Mouse (Mus musculus) heart, adult 8-10 months (tissue): ENCODE results near the gene Prdm10. TPM values are rescaled to one million over a fixed set of nuclear protein-coding genes. Genes with fewer than 3 reads are reported as not detected.

Experiments
- DNase-seq: peaks from one replicate; pipeline ENCODE4 v3.0.0; 2022; ENCODE audit warnings: low spot score
- total RNA-seq, 4 experiments: library from RNA; stranded (reverse); gene quantifications; 2 replicates each; pipeline ENCODE4 v1.2.4; 2022

Prdm10 gene
- total RNA-seq, 4 experiments from 2014 or later: 4.4 to 6.2 (median 5.2) TPM

GRCm38 (mm10) chr9:31354051-31354450 is 73.7 kb downstream of the Prdm10 start:
- DNase-seq: no peak

GRCm38 (mm10) chr9:31363698-31364609 is 83.6 kb downstream of the Prdm10 start:
- no peak for DNase-seq

DNA sequence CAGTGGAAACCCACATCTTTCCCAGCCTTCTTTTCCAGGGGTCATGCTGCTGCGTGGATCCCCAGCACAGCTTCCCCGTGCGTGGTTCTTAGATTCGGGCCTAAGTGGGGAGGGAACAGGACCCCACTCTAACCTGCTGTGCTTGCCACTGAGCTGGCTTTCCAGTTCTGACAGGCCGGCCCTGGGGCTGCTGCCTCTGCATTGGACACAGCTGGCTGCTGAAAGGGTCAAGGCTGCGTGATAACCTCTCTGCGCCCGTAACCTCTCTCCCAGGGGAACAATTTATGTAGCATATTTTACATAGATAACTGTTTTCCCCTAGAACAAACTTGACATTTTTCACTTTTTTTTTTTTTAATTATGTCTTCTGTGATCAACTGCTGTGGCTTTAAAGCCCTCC is 84.7 kb downstream of the Prdm10 start:
- DNase-seq: no peak

DNA sequence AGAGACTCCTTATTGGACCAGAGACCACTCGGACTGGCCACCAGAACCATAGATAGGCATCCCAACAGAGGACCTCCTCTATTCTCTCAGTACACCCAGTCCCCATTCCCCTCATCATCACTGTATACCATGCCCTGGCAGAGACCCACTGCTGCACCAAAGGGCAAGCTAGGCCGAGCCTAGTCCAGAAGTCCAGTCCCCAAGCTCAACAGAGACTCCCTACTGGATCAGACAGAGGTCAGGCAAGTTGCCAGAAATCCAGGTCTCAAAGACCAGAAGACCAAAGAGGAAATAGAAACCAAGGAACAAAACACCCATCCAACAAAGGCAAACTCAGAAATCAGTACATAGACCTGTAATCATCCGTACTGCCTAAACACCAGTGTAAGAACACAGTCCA is 91.4 kb downstream of the Prdm10 start:
- no peak for DNase-seq

DNA sequence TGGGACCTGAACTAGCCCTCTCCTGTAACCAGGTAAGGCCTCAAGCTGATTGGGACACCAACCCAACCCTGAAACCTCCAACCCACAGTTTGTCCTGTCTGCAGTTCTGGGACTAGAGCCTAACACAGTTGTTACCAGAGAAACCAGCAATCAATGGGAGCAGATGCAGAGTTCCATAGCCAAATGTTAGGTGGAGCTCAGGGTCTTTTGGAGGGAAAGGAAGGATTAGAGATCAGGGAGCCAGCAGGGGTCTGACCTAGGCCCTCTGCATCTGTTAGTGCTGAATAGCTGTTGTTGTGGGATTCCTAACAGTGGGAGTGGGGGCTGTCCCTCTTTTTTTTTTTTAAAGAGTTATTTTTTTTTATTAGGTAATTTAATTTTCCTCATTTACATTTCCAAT is 96.3 kb downstream of the Prdm10 start:
- DNase-seq: no peak

- DNase-seq: no peak
These were observed 104.6 kb downstream of the Prdm10 start for GRCm38 (mm10) chr9:31384786-31385499.

DNA sequence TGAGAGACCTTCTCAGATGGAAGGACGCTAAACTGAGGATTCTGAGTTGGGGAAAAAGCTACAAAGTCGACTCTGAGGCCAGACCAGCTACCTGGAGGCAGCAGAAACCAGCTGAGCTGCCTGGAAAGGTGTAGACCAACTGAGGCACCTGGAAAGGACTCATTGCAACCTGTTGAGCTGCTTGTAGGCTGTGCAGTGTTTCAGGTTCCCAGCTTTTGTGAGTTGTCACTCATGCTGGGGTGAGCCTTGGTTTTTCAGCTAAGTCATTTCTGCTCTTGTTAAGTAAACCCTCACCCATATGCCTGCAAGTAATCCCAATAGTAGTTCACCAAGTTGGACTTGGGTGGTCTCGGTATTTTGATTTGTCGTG is 105.1 kb downstream of the Prdm10 start:
- no peak for DNase-seq

DNA sequence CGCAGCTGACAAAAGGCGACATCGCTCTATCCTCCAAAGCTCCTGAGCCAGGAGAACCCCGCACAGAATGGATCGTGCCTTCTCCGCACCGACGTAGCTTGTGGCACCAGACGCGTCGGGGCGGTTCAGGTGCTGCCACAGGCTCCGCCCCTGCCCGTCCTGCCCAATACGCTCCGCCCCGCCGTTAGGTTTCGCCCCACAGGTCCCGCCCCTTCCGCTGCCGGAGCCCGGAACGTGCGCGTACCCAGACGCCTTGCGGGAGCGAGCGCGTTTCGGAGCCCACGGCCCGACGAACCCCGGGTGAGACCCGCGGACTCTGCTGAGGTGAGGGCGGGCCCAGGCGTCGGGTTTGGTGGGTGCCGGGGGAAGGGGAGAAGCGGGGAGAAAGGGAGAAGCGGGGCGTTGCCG is 105.6 kb downstream of the Prdm10 start, which contains the start of gene Nfrkb:
Gene Nfrkb (plus strand): TSS at position 246 of the 408 bp plus-strand sequence.
- peak; percentile 91 for DNase-seq

DNA sequence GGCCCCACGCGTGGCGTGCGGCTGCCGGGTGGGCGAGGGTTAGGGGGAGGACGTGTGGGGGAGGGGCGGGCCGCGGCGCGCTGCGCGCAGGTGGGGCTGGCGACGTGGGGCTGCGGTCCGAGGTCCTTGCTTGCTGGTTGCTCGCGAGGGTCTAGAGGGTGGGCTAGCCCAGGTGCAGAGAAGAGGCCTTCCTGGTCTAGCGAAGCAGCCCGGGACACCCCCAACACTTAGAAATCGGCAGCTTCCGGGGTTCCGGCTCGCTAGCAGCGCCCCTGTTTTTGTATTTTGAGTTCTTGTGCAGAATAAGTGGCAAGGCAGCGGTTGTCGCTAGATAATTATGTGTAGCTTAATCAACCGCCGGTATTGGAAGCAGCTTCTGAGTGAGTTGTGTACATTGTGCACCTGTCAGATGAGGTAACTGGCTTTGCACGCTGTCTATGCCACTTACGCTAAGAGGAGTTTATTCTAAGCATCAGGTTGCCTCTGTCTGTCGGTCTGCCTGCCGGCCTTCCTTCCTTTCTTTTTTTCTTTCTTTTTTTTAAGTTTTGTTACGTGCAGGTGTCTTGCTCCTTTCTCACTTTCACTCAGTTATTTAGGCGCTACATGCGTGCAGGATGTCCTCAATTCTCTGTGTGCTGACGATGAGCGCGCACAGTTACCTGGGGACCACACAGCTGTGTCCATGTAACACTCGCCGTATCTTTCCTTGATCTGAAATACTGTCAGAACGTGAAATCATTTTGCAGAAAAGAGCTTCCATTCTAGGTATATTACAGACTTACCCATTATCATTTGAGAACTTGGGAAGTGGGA is 106.2 kb downstream of the Prdm10 start:
- peak; percentile 7 for DNase-seq

GRCm38 (mm10) chr9:31387206-31387605 is 106.9 kb downstream of the Prdm10 start:
- DNase-seq: no peak

- DNase-seq: peak; percentile 42
These were observed 120.1 kb downstream of the Prdm10 start for GRCm38 (mm10) chr9:31400441-31400840.

DNA sequence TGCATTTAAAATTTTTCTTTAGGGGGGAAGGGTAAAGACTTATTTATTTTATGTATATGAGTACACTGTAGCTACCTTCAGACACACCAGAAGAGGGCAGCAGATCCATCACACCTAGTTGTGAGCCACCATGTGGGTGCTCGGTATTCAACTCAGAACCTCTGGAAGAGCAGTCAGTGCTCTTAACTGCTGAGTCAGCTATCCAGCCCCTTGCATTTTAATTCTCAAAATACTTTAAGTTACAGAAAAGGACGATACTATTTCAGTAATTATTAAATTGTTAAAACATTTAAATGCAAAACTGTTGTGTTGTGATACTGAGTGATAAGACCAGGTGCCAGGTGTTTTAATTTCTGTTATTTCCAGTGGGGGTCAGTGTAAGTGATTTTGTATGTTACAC is 124.0 kb downstream of the Prdm10 start:
- no peak for DNase-seq

DNA sequence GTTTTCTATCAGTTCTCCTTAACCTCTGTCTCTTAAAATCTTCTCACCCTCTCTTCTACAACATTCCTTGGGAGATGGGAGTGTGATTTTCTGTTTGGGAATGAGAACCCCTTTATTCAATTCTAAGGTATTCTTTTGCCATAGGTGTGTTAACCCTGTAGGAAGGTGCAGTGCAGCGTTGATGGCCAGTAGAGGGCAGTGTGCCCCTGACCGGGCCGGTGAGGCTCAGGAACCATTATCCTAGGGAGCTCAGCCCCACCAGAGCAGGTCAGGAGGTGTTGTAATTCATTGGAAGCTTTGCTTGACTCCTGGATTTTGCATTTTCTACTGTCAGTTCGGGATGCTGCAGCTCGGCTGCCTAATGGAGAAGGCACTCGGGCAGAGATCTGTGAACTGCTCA is 124.9 kb downstream of the Prdm10 start:
- no peak for DNase-seq

- DNase-seq: no peak
These were observed 131.8 kb downstream of the Prdm10 start for GRCm38 (mm10) chr9:31412165-31412564.

- DNase-seq: no peak
These were observed 138.5 kb downstream of the Prdm10 start for GRCm38 (mm10) chr9:31418821-31419220.

- no peak for DNase-seq
These were observed 141.8 kb downstream of the Prdm10 start for GRCm38 (mm10) chr9:31422143-31422542.

DNA sequence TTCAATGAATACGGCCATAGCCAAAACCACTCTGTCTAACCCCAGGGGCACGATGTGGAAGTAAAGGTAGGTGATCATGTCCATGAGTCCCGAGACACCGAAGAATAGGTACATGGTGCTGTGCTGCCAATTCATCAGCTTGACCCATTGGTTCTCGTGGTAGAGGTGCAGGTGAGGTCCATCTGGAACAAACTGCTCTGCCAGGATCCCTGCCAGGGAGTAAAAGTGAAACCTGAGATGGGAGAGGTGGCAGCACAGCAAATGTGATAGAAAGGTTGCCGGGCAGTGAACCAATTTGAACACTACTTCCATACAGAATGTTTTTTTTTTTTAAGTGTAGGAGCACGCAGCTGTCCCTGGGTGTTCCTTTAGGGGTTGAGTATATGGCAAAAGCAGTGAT is 148.6 kb downstream of the Prdm10 start:
- DNase-seq: no peak

DNA sequence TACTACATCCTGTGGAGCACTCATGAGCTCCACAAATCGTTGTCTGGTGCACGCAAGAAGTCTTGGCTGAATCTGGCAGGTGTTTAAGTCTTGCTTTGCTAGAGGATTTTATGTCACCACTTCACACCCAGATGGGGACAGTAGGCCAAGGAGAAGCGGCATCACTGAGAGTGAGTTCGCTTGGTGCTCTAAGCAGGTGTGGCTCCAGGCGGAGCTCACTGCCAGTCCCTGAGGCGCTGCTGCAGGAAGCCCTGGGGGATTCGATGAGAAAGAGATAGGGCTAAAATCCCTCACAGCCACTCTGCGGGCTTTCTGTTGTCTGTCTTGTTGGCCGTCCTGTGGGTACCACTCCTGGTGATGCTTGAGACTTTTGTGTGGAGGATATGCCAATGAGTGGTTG is 149.7 kb downstream of the Prdm10 start:
- no peak for DNase-seq
